Mouse (Mus musculus) embryo, embryonic 9.5 days (tissue): ENCODE data around the gene Ankar.

Experiments used
- DNase-seq: peaks from one replicate; pipeline ENCODE4 v3.0.0-alpha.2; 2017; ENCODE audit errors: extremely low spot score

Gene Ankar

DNA sequence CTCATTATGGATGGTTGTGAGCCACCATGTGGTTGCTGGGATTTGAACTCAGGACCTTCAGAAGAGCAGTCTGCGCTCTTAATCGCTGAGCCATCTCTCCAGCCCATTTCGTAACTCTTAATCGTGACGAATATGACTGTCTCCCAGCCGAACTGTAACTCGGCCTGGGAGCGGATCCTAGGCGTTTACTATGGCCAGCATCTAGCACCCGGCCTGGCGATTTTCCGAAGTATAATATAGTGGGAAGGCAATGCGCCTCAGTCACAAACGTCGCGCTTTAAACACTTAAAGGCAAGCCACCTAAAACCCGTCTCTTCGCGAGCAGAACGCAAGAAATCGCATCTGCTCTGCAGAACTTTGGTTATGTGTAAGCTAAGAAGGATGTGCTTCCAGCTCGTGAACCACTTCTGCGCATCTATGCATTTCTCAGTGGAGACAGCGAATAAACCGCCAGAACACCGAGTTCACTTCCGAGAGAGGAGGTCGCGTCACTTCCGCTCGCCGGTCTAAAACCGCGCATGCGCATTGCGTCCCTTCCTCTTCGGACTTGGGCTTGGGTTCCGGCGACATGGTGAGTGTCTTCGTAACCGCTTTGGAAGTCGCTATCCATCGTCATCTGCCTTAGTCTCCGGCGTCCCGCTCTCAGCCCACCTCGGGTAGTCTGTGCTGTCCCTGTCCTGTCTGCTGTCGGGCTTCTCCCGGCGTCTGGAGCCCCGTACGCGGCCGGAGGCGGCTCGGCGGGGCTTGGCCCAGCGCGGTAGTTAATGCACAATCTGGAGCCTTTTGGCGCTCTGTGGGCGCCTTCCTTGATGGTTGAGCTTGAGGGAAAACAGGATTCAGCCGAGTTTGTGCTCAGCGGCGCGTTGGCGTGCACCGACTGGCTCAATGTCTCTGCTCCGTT, 10.6 kb upstream of the Ankar start, which contains the start of gene Rpl37a:
Gene Rpl37a (plus strand): TSS at position 538 of the 901 bp plus-strand sequence.
- peak; percentile 93 for DNase-seq

DNA sequence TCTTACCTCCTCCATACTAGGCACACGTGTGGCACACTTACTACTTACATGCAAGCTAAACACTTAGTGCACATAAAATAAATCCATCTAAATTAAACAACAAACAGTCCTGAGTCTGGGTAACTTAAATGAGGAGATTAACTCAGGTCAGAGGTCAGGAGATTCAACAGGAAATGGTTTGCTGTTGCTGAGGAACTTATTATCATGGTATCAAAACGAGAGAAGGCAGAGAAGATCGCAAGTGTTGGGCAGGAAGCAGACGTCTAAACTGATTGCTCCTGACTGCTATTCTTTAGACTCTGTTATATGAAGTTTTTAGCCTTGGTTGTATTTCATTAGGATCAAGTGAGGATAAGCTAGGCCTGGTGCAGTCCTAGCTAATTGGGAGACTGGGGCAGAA, 7.1 kb upstream of the Ankar start:
- no peak for DNase-seq

GRCm38 (mm10) chr1:72698651-72699050, 1.7 kb downstream of the Ankar start:
- no peak for DNase-seq

DNA sequence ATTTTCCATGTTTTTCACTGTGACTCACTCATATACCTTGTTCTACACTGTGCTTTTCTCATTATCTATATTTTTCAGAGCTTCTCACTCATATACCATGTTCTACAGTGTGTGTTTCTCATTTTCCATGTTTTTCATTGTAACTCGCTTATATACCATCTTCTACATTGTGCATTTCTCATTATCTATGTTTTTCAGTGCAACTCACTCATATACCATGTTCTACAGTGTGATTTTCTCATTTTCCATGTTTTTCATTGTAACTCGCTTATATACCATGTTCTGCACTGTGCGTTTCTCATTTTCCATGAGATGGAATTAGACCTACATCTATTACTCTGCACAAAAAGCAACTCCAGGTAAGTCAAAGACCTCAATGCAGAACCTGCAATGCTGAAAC, 4.1 kb downstream of the Ankar start:
- DNase-seq = no peak

GRCm38 (mm10) chr1:72673070-72673469, 27.3 kb downstream of the Ankar start:
- DNase-seq = no peak

- DNase-seq = peak; percentile 72
Observed at GRCm38 (mm10) chr1:72640658-72641410, 59.5 kb downstream of the Ankar start.

DNA sequence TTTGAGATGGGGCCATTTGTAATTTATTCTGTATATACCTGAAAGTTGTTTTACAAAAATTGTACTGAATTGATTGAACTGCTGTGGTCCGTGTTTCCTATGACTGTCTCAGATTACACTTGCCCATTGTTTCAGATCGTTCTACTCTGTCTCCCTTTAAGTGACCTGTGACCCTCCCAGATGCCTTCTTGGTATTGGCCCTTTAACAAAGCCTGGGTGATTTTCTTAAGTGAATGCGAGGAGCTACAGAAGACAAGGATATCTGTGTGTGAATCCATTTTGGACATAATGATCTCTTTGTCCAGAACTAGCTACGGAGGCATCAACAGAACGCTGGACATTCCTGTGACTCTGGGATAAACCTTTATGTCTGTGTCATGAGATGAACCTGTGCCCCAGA, 65.2 kb downstream of the Ankar start:
- peak; percentile 26 for DNase-seq

GRCm38 (mm10) chr1:72612172-72612571, 88.2 kb downstream of the Ankar start:
- no peak for DNase-seq

DNA sequence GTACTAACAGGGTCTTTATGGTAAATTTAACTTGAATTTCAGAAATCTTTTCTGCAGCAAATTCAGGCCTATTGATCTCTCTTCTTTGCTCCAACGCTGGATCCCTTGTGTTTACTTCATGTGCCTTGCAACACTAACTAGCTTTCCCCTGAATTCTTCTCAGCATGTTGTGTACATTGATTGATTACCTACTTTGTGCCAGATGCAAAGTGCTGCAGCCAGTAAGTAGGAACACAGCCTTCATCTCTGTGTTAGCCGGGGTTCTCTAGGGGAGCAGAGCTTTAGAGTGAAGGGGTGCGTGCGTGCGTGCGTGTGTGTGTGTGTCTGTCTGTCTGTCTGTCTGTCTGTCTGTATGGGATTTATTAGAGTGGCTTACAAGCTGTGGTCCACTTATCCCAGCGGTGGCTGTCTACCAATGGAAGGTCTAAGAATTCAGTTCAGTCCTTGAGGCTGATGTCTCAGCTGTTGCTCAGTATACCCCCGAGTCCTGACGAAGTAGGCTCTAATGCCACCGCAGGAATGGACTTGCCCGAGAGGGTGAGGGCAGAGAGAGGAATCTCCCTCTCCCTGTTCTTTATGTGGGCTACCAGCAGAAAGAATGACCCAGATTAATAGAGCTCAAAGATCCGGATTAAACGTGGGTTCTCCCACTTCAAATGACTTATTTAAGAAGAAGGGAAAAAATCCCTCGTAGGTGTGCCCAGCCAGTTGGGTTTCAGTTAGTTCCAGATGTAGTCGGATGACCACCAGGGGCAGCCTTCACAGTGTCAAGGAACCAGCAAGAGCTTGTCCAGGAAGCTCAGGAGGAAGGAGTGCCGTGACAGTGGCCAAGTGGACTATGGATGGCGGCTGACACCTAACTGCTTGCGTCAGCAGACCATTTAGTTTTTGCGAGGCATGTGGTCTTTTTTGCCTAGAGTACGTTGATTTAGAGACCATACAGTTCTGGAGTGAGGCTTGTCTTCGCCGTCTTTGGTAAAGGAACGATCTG, 90.2 kb downstream of the Ankar start:
- DNase-seq = no peak

DNA sequence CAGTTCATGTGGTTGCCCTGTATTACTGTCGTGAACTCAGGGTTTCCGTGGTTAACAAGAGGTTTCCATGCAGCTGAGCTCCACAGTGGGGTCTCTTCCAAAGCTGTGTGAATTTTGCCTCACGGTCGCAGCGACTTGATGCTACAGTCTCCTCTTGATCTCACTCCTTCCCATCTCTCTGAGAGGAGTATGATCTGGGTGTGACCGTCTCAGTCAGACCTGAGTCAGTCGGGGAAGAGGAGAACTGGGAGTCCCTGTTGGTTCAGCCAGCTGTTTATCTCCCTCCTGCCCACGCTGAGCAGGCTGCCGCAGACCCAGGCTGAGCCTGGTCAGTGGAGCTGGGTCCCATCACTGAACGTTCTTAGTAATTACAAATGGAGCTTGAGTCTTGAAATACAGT, 91.2 kb downstream of the Ankar start:
- no peak for DNase-seq

- DNase-seq = no peak
Observed at GRCm38 (mm10) chr1:72606186-72606673, 94.1 kb downstream of the Ankar start.

DNA sequence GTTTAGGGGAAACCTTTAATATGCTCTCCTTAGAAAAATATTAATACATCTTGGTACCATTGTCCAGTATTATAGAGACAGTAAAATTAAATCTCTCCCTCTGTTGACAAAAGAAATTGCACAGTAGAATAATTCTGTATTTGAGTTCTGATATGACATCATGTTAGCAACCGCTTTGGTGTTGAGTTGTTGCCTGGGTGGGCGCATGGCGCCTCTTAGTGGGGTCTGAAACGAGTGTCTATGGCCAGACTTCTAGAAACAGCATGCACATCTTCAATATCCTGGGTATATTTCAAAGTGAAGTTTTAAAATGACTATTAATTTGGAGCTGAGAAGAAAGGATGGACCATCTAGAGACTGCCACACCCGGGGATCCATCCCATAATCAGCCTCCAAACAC, 97.6 kb downstream of the Ankar start:
- no peak for DNase-seq

- no peak for DNase-seq
Observed at GRCm38 (mm10) chr1:72602186-72602585, 98.2 kb downstream of the Ankar start.

DNA sequence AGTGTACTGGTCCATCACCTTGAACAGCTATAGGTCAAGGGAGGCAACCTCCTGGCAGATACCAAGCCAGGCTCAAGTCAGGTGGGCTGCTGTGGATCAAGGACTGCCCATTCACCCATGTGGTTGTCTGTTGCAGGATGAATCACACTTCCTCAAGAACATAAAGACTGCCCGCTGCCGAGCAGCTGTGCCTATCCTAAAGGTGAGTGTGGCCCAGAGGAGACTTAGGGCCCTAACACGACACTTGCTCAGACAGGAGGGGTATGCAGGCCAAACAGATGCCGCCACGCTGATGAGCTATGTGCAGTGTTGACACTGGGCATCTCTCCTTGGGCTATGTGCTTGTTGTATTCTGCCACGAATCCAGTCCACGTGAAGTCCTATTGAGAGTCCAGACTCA, 99.1 kb downstream of the Ankar start:
- no peak for DNase-seq

DNA sequence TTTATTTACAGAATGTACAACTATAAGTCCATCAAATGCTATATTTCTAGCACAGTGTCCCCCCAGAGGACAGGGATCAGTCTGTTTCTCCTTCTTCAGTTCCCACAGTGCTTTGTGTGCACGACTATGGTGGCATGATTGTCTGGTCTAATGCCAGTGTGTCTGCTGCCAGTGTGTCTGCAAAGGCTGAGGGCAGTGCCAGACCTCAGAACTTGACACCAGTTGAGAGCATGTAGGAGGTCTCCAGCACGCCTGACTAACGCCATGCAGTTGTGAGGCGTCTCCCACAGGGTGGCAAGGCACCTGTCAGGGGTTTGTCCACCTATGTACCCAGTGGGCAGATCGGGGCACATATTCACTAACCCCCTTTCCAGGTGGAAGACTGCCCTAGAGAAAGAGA, 99.6 kb downstream of the Ankar start:
- no peak for DNase-seq

GRCm38 (mm10) chr1:72599146-72600101, 101.0 kb downstream of the Ankar start:
- no peak for DNase-seq

DNA sequence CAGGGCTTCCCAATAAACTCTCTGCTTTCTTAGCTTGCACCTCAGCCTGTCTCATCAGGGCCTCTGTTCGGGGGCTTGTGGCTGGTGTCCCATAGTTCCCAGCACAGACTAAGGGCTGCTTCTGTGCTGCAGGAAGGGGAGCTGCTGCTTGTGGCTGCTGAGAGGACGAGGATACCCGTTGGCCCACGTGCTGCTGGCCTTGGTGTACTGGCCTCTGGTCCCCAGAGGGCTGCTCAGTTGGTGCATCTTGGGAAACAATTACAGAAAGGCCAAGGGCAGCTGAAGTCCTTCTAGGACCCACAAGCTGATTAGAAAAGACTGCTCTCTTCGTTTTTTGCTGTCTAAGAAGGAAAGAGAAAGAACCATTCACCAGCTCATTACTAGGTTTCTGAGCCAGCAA, 104.1 kb downstream of the Ankar start:
- no peak for DNase-seq

DNA sequence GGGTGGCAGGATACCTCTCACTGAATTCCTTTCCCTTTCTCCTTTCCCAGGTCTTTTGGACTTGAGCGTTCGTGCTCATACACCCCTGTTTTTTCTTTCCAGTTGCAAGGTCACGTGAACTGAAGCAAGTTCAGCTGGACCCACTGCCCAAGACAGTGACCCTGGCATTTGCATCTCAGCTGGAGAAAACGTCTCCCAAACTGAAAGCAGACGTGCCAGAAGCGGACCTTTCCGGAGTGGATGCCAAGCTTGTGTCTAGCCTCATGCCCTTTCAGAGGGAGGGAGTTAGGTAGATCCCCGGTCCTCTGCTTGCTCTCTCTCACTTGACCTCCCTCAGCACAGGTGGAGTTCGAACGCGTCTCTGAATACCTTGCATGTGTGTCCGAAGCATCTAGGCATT, 104.7 kb downstream of the Ankar start:
- no peak for DNase-seq

DNA sequence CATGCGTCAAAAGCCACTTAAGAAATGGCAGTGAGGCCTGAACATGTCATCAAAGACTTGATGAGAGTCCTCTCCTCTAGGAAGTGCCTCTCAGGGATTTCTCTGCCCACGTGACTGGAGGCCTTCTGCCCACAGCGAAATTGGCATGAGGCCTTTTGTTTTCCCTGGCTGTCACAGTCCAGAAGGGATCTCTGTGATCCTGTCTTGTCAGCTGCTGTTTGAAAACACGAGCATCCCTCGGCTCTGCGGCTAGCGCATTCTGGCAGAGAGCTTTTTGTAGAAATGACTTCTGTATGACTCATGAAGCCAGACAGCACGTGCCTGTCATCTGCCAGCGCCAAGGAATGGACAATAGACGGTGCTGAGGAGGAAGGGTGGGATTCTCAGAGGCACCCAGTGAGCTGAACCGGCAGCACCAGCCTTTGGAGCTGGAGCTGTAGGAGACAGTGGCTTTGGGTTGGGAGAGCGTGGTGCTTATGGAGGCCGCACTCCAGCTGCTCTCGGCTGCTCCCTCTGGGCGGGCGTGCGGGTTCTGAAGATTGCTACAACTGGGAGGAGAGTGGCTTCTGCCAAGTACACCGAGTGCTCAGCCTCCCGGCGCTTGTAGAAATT, 106.9 kb downstream of the Ankar start:
- DNase-seq = no peak
